Mouse (Mus musculus) intestine, embryonic 15.5 days (tissue): ENCODE data around the gene Pnkp. TPM values are rescaled to one million over a fixed set of nuclear protein-coding genes. Genes with fewer than 3 reads are reported as not detected.

Experiments used
- ATAC-seq: fragments of 200-750 bp; cut with Nextera tagmentation; 2 replicates; pipeline ENCODE4 v1.8.0; 2017; ENCODE audit warnings: moderate TSS enrichment, moderate library complexity
- H3K27ac ChIP-seq: fragments of 300-500 bp; sonication (generic); 2 replicates; pipeline ENCODE4 v1.5.1; 2015; ENCODE audit warnings: mild to moderate bottlenecking, inconsistent platforms
- H3K27me3 ChIP-seq: fragments of 300-500 bp; sonication (generic); replicated peaks from 2 replicates; pipeline ENCODE4 v1.6.1; 2015; ENCODE audit warnings: inconsistent platforms
- H3K36me3 ChIP-seq: fragments of 300-500 bp; sonication (generic); 2 replicates; pipeline ENCODE4 v1.6.1; 2015; ENCODE audit warnings: inconsistent platforms
- H3K4me1 ChIP-seq: fragments of 300-500 bp; sonication (generic); replicated peaks from 2 replicates; pipeline ENCODE4 v1.6.1; 2015; ENCODE audit warnings: inconsistent platforms
- H3K4me2 ChIP-seq: fragments of 300-500 bp; sonication (generic); replicated peaks from 2 replicates; pipeline ENCODE4 v1.6.1; 2015; ENCODE audit warnings: mild to moderate bottlenecking, inconsistent platforms
- H3K4me3 ChIP-seq: fragments of 300-500 bp; sonication (generic); replicated peaks from 2 replicates; pipeline ENCODE4 v1.5.1; 2015; ENCODE audit warnings: inconsistent platforms
- H3K9ac ChIP-seq: fragments of 300-500 bp; sonication (generic); 2 replicates; pipeline ENCODE4 v1.6.1; 2015; ENCODE audit warnings: inconsistent platforms
- H3K9me3 ChIP-seq: fragments of 300-500 bp; sonication (generic); 2 replicates; pipeline ENCODE4 v1.6.1; 2016; ENCODE audit warnings: inconsistent platforms
- WGBS: fragments of 180-500 bp; shearing (Covaris S2); methylation state at CpG from one replicate; pipeline ENCODE4 v1.1.7; 2015; 5-methylcytosine and 5-hydroxymethylcytosine counted together
- polyA plus RNA-seq: library from polyadenylated mRNA; unstranded; fragments of >200 nt; fragmentation: Nextera tagmentation; extraction: Ambion mirVana; gene quantifications from 2 replicates; pipeline ENCODE4 v1.2.1, GENCODE M21; 2015

The Pnkp gene
- polyA plus RNA-seq, 1 experiment from 2014 or later: 29.0 TPM

GRCm38 (mm10) chr7:44848561-44849415 is 8.2 kb upstream of the Pnkp start, which contains the start of the genes Akt1s1 and Tbc1d17:
Akt1s1 (plus strand) TSS chr7:44848991.
Tbc1d17 (minus strand) TSS chr7:44849079.
- Histone ChIP-seq H3K4me1 (peaks cover 36% of the 10 kb centered on the region), H3K27ac (peak within 1 kb of the TSS; percentile 98), H3K4me2 (peak within 1 kb of the TSS; percentile 85), H3K9ac (peak within 1 kb of the TSS; percentile 76), H3K27me3 (no peaks in the 10 kb centered on the region), H3K9me3 (no peaks in the 10 kb centered on the region), H3K4me3 (peak within 1 kb of the TSS; percentile 71), H3K36me3 (peaks cover 38% of the 10 kb centered on the region)
- peak; percentile 86 for ATAC-seq
- under 1% methylated on average over 54 of the region's 54 CpGs for WGBS

GRCm38 (mm10) chr7:44849416-44850111 is 7.4 kb upstream of the Pnkp start:
- H3K4me2 ChIP-seq: peak overlapping the region; percentile 85
- H3K4me1 ChIP-seq: peaks cover 41% of the 10 kb centered on the region
- peak overlapping the region; percentile 71 for H3K4me3 ChIP-seq
- H3K9me3 ChIP-seq: no peaks in the 10 kb centered on the region
- no peaks in the 10 kb centered on the region for H3K27me3 ChIP-seq
- peak; percentile 72 for ATAC-seq
- WGBS: under 1% methylated on average over 40 of the region's 41 CpGs
- peak overlapping the region; percentile 98 for H3K27ac ChIP-seq
- peaks cover 32% of the 10 kb centered on the region for H3K36me3 ChIP-seq
- peak overlapping the region; percentile 76 for H3K9ac ChIP-seq

GRCm38 (mm10) chr7:44850146-44850545 is 6.8 kb upstream of the Pnkp start:
- Histone ChIP-seq H3K4me2 (peak overlapping the region; percentile 85), H3K4me1 (peaks cover 47% of the 10 kb centered on the region), H3K36me3 (peaks cover 26% of the 10 kb centered on the region), H3K4me3 (peak overlapping the region; percentile 71), H3K9ac (peak overlapping the region; percentile 76), H3K9me3 (no peaks in the 10 kb centered on the region), H3K27ac (peak overlapping the region; percentile 98), H3K27me3 (no peaks in the 10 kb centered on the region)
- under 1% methylated on average over 33 of the region's 33 CpGs for WGBS
- peak; percentile 52 for ATAC-seq

GRCm38 (mm10) chr7:44850789-44851624 is 5.9 kb upstream of the Pnkp start:
- Histone ChIP-seq H3K9me3 (no peaks in the 10 kb centered on the region), H3K27me3 (no peaks in the 10 kb centered on the region), H3K4me2 (peak overlapping the region; percentile 85), H3K4me1 (peaks cover 51% of the 10 kb centered on the region), H3K36me3 (peaks cover 18% of the 10 kb centered on the region), H3K4me3 (peak overlapping the region; percentile 71), H3K27ac (peak overlapping the region; percentile 98), H3K9ac (peak overlapping the region; percentile 76)
- 71% methylated on average over 8 of the region's 8 CpGs for WGBS
- no peak for ATAC-seq

GRCm38 (mm10) chr7:44851625-44852234 is 5.2 kb upstream of the Pnkp start:
- Histone ChIP-seq H3K27ac (no peak overlapping the region), H3K4me1 (peaks cover 56% of the 10 kb centered on the region), H3K4me3 (no peak overlapping the region; the same call in 1 of the 2 replicates), H3K27me3 (no peaks in the 10 kb centered on the region), H3K9me3 (no peaks in the 10 kb centered on the region), H3K36me3 (peaks cover 13% of the 10 kb centered on the region), H3K4me2 (0 out of 2 replicates have a peak overlapping the region, but pooled peaks have one; percentile 85), H3K9ac (0 out of 2 replicates have a peak overlapping the region, but pooled peaks have one; percentile 76)
- WGBS: 90% methylated on average over 12 of the region's 12 CpGs
- ATAC-seq: no peak

GRCm38 (mm10) chr7:44852259-44853027 is 4.5 kb upstream of the Pnkp start:
- H3K9ac ChIP-seq: no peak overlapping the region
- no peak overlapping the region for H3K27ac ChIP-seq
- H3K4me3 ChIP-seq: no peak overlapping the region
- ATAC-seq: no peak
- peaks cover 13% of the 10 kb centered on the region for H3K36me3 ChIP-seq
- WGBS: 89% methylated on average over 36 of the region's 36 CpGs
- peaks cover 57% of the 10 kb centered on the region for H3K4me1 ChIP-seq
- 0 out of 2 replicates have a peak overlapping the region, but pooled peaks have one; percentile 88 for H3K4me2 ChIP-seq
- H3K27me3 ChIP-seq: no peaks in the 10 kb centered on the region
- no peaks in the 10 kb centered on the region for H3K9me3 ChIP-seq

- Histone ChIP-seq H3K4me3 (no peak overlapping the region), H3K4me2 (peak overlapping the region; percentile 88), H3K9ac (peak overlapping the region; percentile 71; the same call in 1 of the 2 replicates), H3K27ac (no peak overlapping the region), H3K27me3 (no peaks in the 10 kb centered on the region), H3K36me3 (peaks cover 13% of the 10 kb centered on the region), H3K9me3 (no peaks in the 10 kb centered on the region), H3K4me1 (peaks cover 57% of the 10 kb centered on the region)
- WGBS: 91% methylated on average over 2 of the region's 2 CpGs
- no peak for ATAC-seq
Observed at GRCm38 (mm10) chr7:44853065-44853464, 3.9 kb upstream of the Pnkp start.

GRCm38 (mm10) chr7:44853596-44854355 is 3.2 kb upstream of the Pnkp start:
- no peaks in the 10 kb centered on the region for H3K27me3 ChIP-seq
- ATAC-seq: no peak
- 30% methylated on average over 26 of the region's 26 CpGs for WGBS
- H3K9ac ChIP-seq: peak overlapping the region; percentile 71
- H3K36me3 ChIP-seq: peaks cover 13% of the 10 kb centered on the region
- H3K9me3 ChIP-seq: no peaks in the 10 kb centered on the region
- peak overlapping the region; percentile 49 for H3K4me3 ChIP-seq
- peaks cover 62% of the 10 kb centered on the region for H3K4me1 ChIP-seq
- peak overlapping the region; percentile 88 for H3K4me2 ChIP-seq
- H3K27ac ChIP-seq: peak overlapping the region; percentile 98

- H3K27ac ChIP-seq: peak overlapping the region; percentile 98
- peak overlapping the region; percentile 88 for H3K4me2 ChIP-seq
- peak overlapping the region; percentile 49 for H3K4me3 ChIP-seq
- H3K9ac ChIP-seq: peak overlapping the region; percentile 71
- no peaks in the 10 kb centered on the region for H3K9me3 ChIP-seq
- WGBS: 1% methylated on average over 45 of the region's 45 CpGs
- H3K36me3 ChIP-seq: peaks cover 13% of the 10 kb centered on the region
- peaks cover 62% of the 10 kb centered on the region for H3K4me1 ChIP-seq
- no peaks in the 10 kb centered on the region for H3K27me3 ChIP-seq
- ATAC-seq: peak; percentile 80
Observed at GRCm38 (mm10) chr7:44854356-44855031, 2.4 kb upstream of the Pnkp start.

- H3K4me1 ChIP-seq: peaks cover 62% of the 10 kb centered on the region
- no peaks in the 10 kb centered on the region for H3K27me3 ChIP-seq
- peak; percentile 9 for ATAC-seq
- H3K27ac ChIP-seq: peak overlapping the region; percentile 98
- 37% methylated on average over 10 of the region's 10 CpGs for WGBS
- H3K9ac ChIP-seq: peak overlapping the region; percentile 71
- H3K9me3 ChIP-seq: no peaks in the 10 kb centered on the region
- peaks cover 13% of the 10 kb centered on the region for H3K36me3 ChIP-seq
- H3K4me3 ChIP-seq: peak overlapping the region; percentile 49
- H3K4me2 ChIP-seq: peak overlapping the region; percentile 88
Observed at GRCm38 (mm10) chr7:44855036-44855435, 1.9 kb upstream of the Pnkp start.
